Mouse (Mus musculus) cerebellum, postnatal 25 days (tissue): Measurements from ENCODE around the gene Pi16.

Experiments used
- DNase-seq, 2 experiments: peaks; one replicate each; pipeline ENCODE4 v3.0.0; 2021; ENCODE audit warnings: mixed read lengths in 2 of 2

Gene Pi16

GRCm38 (mm10) chr17:29358928-29359327 is 41.4 kb downstream of the Pi16 start:
- no peak for DNase-seq

- no peak for DNase-seq
These were observed 43.3 kb downstream of the Pi16 start, which contains the start of gene Fgd2 for GRCm38 (mm10) chr17:29360761-29361221. Gene Fgd2, plus strand, starts transcription at chr17:29360914.

- DNase-seq = no peak
These were observed 44.7 kb downstream of the Pi16 start for GRCm38 (mm10) chr17:29361982-29362691.

GRCm38 (mm10) chr17:29363109-29363508 is 45.6 kb downstream of the Pi16 start:
- no peak for DNase-seq

GRCm38 (mm10) chr17:29365105-29365621 is 47.7 kb downstream of the Pi16 start:
- DNase-seq = peak; percentile 52 to 65

- no peak for DNase-seq
These were observed 51.2 kb downstream of the Pi16 start for GRCm38 (mm10) chr17:29368726-29369125.

- DNase-seq = peak; percentile 94 to 96
These were observed 53.7 kb downstream of the Pi16 start for GRCm38 (mm10) chr17:29370984-29371723.

GRCm38 (mm10) chr17:29375871-29376270 is 58.4 kb downstream of the Pi16 start:
- no peak for DNase-seq

- DNase-seq = no peak
These were observed 60.6 kb downstream of the Pi16 start for GRCm38 (mm10) chr17:29378056-29378455.
